8 mouse cellular contexts compared by ENCODE assay signal in genomic region chr10:41518508-41518980, GRCm38 (mm10). TPM values are rescaled to one million over a fixed set of nuclear protein-coding genes. Genes with fewer than 3 reads are reported as not detected.
DNase-seq lines count a peak whose midpoint lies in the region; ATAC-seq lines count a peak whose summit lies in the region.

No protein-coding gene starts in this region.

- H3K27ac ChIP-seq in embryonic facial prominence, embryonic 11.5 days (replicated peaks; ENCODE audit: low read depth, low read length): peak overlapping the region; percentile 92
- peak overlapping the region; percentile 96 for H3K27ac ChIP-seq in heart, embryonic 11.5 days (ENCODE audit: low read depth, low read length)
- H3K27ac ChIP-seq in kidney, embryonic 14.5 days (ENCODE audit: low read depth, low read length): peak overlapping the region; percentile 94
- peak overlapping the region; percentile 98 for H3K27ac ChIP-seq in limb, embryonic 15.5 days
- peak overlapping the region; percentile 100 for H3K27ac ChIP-seq in midbrain, embryonic 16.5 days (ENCODE audit: low read length)

- peak overlapping the region; percentile 64 for H3K4me2 ChIP-seq in embryonic facial prominence, embryonic 11.5 days (ENCODE audit: low read depth, low read length)
- H3K4me2 ChIP-seq in heart, embryonic 11.5 days: peak overlapping the region; percentile 91
- H3K4me2 ChIP-seq in kidney, embryonic 14.5 days (replicated peaks; ENCODE audit: low read depth, low read length): peak overlapping the region; percentile 73
- peak overlapping the region; percentile 85 for H3K4me2 ChIP-seq in limb, embryonic 15.5 days
- peak overlapping the region; percentile 78 for H3K4me2 ChIP-seq in midbrain, embryonic 16.5 days (ENCODE audit: low read length)

- ATAC-seq in embryonic facial prominence, embryonic 11.5 days (replicated peaks; ENCODE audit: insufficient number of reproducible peaks, low FRiP score, low TSS enrichment, low read depth): peak; percentile 73
- ATAC-seq in heart, embryonic 11.5 days (replicated peaks; ENCODE audit: insufficient number of reproducible peaks, low FRiP score, low TSS enrichment): peak; percentile 60
- peak; percentile 62 for ATAC-seq in kidney, embryonic 14.5 days (ENCODE audit: low FRiP score, low TSS enrichment)
- peak; percentile 71 for ATAC-seq in limb, embryonic 15.5 days (ENCODE audit: insufficient number of reproducible peaks, low FRiP score, low TSS enrichment, low read depth)
- peak; percentile 76 for ATAC-seq in midbrain, embryonic 16.5 days

- peak overlapping the region; percentile 92 for H3K9ac ChIP-seq in embryonic facial prominence, embryonic 11.5 days (replicated peaks; ENCODE audit: low read length)
- H3K9ac ChIP-seq in heart, embryonic 11.5 days (ENCODE audit: low read depth, low read length): peak overlapping the region; percentile 89
- H3K9ac ChIP-seq in kidney, embryonic 14.5 days (ENCODE audit: low read depth, low read length): peak overlapping the region; percentile 92
- peak overlapping the region; percentile 92 for H3K9ac ChIP-seq in limb, embryonic 15.5 days
- peak overlapping the region; percentile 89 for H3K9ac ChIP-seq in midbrain, embryonic 16.5 days (ENCODE audit: low read depth, low read length)

- DNase-seq in A20 (ENCODE audit: low read depth, low spot score): peak; percentile 97
- DNase-seq in adrenal gland, adult 2 months: peak; percentile 87
- DNase-seq in embryonic facial prominence, embryonic 11.5 days (ENCODE audit: low spot score): peak; percentile 78
- peak; percentile 91 for DNase-seq in splenic B cell, adult 2 months (ENCODE audit: low read depth, low spot score)

- H3K9me3 ChIP-seq in embryonic facial prominence, embryonic 11.5 days (replicated peaks; ENCODE audit: control insufficient read depth, low read length): no peaks in the 10 kb centered on the region
- H3K9me3 ChIP-seq in heart, embryonic 11.5 days (replicated peaks; ENCODE audit: control insufficient read depth, low read length): no peaks in the 10 kb centered on the region
- H3K9me3 ChIP-seq in kidney, embryonic 14.5 days (ENCODE audit: control insufficient read depth, low read length): no peaks in the 10 kb centered on the region
- no peaks in the 10 kb centered on the region for H3K9me3 ChIP-seq in limb, embryonic 15.5 days
- no peaks in the 10 kb centered on the region for H3K9me3 ChIP-seq in midbrain, embryonic 16.5 days (replicated peaks; ENCODE audit: control insufficient read depth, low read length, poor library complexity, severe bottlenecking)

- H3K4me1 ChIP-seq in embryonic facial prominence, embryonic 11.5 days (ENCODE audit: control insufficient read depth, insufficient read depth, low read length): no peaks in the 10 kb centered on the region; the same call in 1 of the 2 replicates
- H3K4me1 ChIP-seq in heart, embryonic 11.5 days (ENCODE audit: control insufficient read depth, insufficient read depth, low read length): peaks cover 15% of the 10 kb centered on the region
- peaks cover 16% of the 10 kb centered on the region for H3K4me1 ChIP-seq in kidney, embryonic 14.5 days (ENCODE audit: control insufficient read depth, insufficient read depth, low read length)
- H3K4me1 ChIP-seq in limb, embryonic 15.5 days: peaks cover 18% of the 10 kb centered on the region; the same call in 1 of the 2 replicates
- H3K4me1 ChIP-seq in midbrain, embryonic 16.5 days (ENCODE audit: control insufficient read depth, insufficient read depth, low read length): peaks cover 20% of the 10 kb centered on the region

- H3K36me3 ChIP-seq in embryonic facial prominence, embryonic 11.5 days (replicated peaks; ENCODE audit: control insufficient read depth, insufficient read depth, low read depth, low read length): no peaks in the 10 kb centered on the region
- no peaks in the 10 kb centered on the region for H3K36me3 ChIP-seq in heart, embryonic 11.5 days (ENCODE audit: control insufficient read depth, insufficient read depth, low read length)
- H3K36me3 ChIP-seq in kidney, embryonic 14.5 days (ENCODE audit: control insufficient read depth, insufficient read depth, low read length): peaks cover 6% of the 10 kb centered on the region; the same call in 1 of the 2 replicates
- H3K36me3 ChIP-seq in limb, embryonic 15.5 days: peaks cover 5% of the 10 kb centered on the region; the same call in 1 of the 2 replicates
- no peaks in the 10 kb centered on the region for H3K36me3 ChIP-seq in midbrain, embryonic 16.5 days (ENCODE audit: control insufficient read depth, insufficient read depth, low read length)
- peaks cover 2% of the 10 kb centered on the region; the same call in 1 of the 2 replicates for H3K36me3 ChIP-seq in splenic B cell, adult 2 months (ENCODE audit: control insufficient read depth, insufficient read depth, low read length, poor library complexity, severe bottlenecking)

- H3K4me3 ChIP-seq in embryonic facial prominence, embryonic 11.5 days (ENCODE audit: low read depth, low read length): peak overlapping the region; percentile 95
- H3K4me3 ChIP-seq in heart, embryonic 11.5 days (ENCODE audit: low read depth, low read length): peak overlapping the region; percentile 77
- H3K4me3 ChIP-seq in kidney, embryonic 14.5 days (ENCODE audit: low read length): peak overlapping the region; percentile 74
- H3K4me3 ChIP-seq in limb, embryonic 15.5 days: peak overlapping the region; percentile 91
- peak overlapping the region; percentile 91 for H3K4me3 ChIP-seq in midbrain, embryonic 16.5 days (ENCODE audit: low read depth, low read length)

- no peaks in the 10 kb centered on the region for H3K27me3 ChIP-seq in embryonic facial prominence, embryonic 11.5 days (ENCODE audit: control insufficient read depth, insufficient read depth, low read length)
- no peaks in the 10 kb centered on the region for H3K27me3 ChIP-seq in heart, embryonic 11.5 days (ENCODE audit: control insufficient read depth, insufficient read depth, low read length)
- H3K27me3 ChIP-seq in kidney, embryonic 14.5 days (ENCODE audit: control insufficient read depth, insufficient read depth, low read length): no peaks in the 10 kb centered on the region
- no peaks in the 10 kb centered on the region for H3K27me3 ChIP-seq in limb, embryonic 15.5 days
- no peaks in the 10 kb centered on the region for H3K27me3 ChIP-seq in midbrain, embryonic 16.5 days (ENCODE audit: control insufficient read depth, insufficient read depth, low read depth, low read length)
- no peaks in the 10 kb centered on the region for H3K27me3 ChIP-seq in splenic B cell, adult 2 months (ENCODE audit: control insufficient read depth, insufficient read depth, low read length, poor library complexity, severe bottlenecking)

- WGBS in embryonic facial prominence, embryonic 11.5 days: under 1% methylated on average over 23 of the region's 23 CpGs
- under 1% methylated on average over 23 of the region's 23 CpGs for WGBS in heart, embryonic 11.5 days (ENCODE audit: insufficient replicate concordance)
- WGBS in kidney, embryonic 14.5 days: under 1% methylated on average over 23 of the region's 23 CpGs
- under 1% methylated on average over 23 of the region's 23 CpGs for WGBS in limb, embryonic 15.5 days
- under 1% methylated on average over 23 of the region's 23 CpGs for WGBS in midbrain, embryonic 16.5 days

RNA-seq across cellular contexts. Expression of gene Cd164, which starts 0.7 kb away (rescaled TPM):
- 100 to 1,000 TPM; 205 to 282 TPM for total RNA-seq in adrenal gland, adult 2 months (2021)
- 124 and 127 TPM in 2 replicates for polyA plus RNA-seq in adrenal gland, adult 2 months (2012; rRNA removed)
- 199 and 211 TPM in 2 replicates for polyA plus RNA-seq in embryonic facial prominence, embryonic 11.5 days (2014; fragmentation: Nextera tagmentation; extraction: Ambion mirVana)
- 187 and 204 TPM in 2 replicates for polyA plus RNA-seq in heart, embryonic 11.5 days (2014; fragmentation: Nextera tagmentation; extraction: Ambion mirVana)
- polyA plus RNA-seq in kidney, embryonic 14.5 days (2014; fragmentation: Nextera tagmentation; extraction: Ambion mirVana): 134 and 221 TPM in 2 replicates
- 180 and 186 TPM in 2 replicates for polyA plus RNA-seq in limb, embryonic 15.5 days (2015; fragmentation: Nextera tagmentation; extraction: Ambion mirVana)
- 44.7 and 48.8 TPM in 2 replicates for polyA plus RNA-seq in midbrain, embryonic 16.5 days (2015; fragmentation: Nextera tagmentation; extraction: Ambion mirVana)

RNA-seq across cellular contexts. Expression of gene Ppil6, which starts 28.3 kb away (rescaled TPM):
- under 1 TPM; 0.46 to 0.73 TPM for total RNA-seq in adrenal gland, adult 2 months (2021)
- polyA plus RNA-seq in adrenal gland, adult 2 months (2012; rRNA removed): 0.55 and 0.62 TPM in 2 replicates
- 0.32 and 0.86 TPM in 2 replicates for polyA plus RNA-seq in embryonic facial prominence, embryonic 11.5 days (2014; fragmentation: Nextera tagmentation; extraction: Ambion mirVana)
- 0.75 and 1.4 TPM in 2 replicates for polyA plus RNA-seq in heart, embryonic 11.5 days (2014; fragmentation: Nextera tagmentation; extraction: Ambion mirVana)
- polyA plus RNA-seq in kidney, embryonic 14.5 days (2014; fragmentation: Nextera tagmentation; extraction: Ambion mirVana): 1.2 and 3.1 TPM in 2 replicates
- 0.18 and 0.82 TPM in 2 replicates for polyA plus RNA-seq in limb, embryonic 15.5 days (2015; fragmentation: Nextera tagmentation; extraction: Ambion mirVana)
- polyA plus RNA-seq in midbrain, embryonic 16.5 days (2015; fragmentation: Nextera tagmentation; extraction: Ambion mirVana): 4.0 and 4.1 TPM in 2 replicates

RNA-seq across cellular contexts. Expression of gene Smpd2, which starts 28.4 kb away (rescaled TPM):
- 10 to 100 TPM; 20.2 to 29.4 TPM for total RNA-seq in adrenal gland, adult 2 months (2021)
- 49.1 and 66.3 TPM in 2 replicates for polyA plus RNA-seq in adrenal gland, adult 2 months (2012; rRNA removed)
- 51.4 and 58.5 TPM in 2 replicates for polyA plus RNA-seq in embryonic facial prominence, embryonic 11.5 days (2014; fragmentation: Nextera tagmentation; extraction: Ambion mirVana)
- 46.7 and 46.8 TPM in 2 replicates for polyA plus RNA-seq in heart, embryonic 11.5 days (2014; fragmentation: Nextera tagmentation; extraction: Ambion mirVana)
- 53.8 and 59.2 TPM in 2 replicates for polyA plus RNA-seq in kidney, embryonic 14.5 days (2014; fragmentation: Nextera tagmentation; extraction: Ambion mirVana)
- polyA plus RNA-seq in limb, embryonic 15.5 days (2015; fragmentation: Nextera tagmentation; extraction: Ambion mirVana): 51.4 and 56.2 TPM in 2 replicates
- polyA plus RNA-seq in midbrain, embryonic 16.5 days (2015; fragmentation: Nextera tagmentation; extraction: Ambion mirVana): 36.5 and 44.1 TPM in 2 replicates

RNA-seq across cellular contexts. Expression of gene Mical1, which starts 42.4 kb away (rescaled TPM):
- 10 to 100 TPM in 1 of 2 experiments, 1 to 10 TPM in 1; 6.2 to 11.1 TPM for total RNA-seq in adrenal gland, adult 2 months (2021)
- polyA plus RNA-seq in adrenal gland, adult 2 months (2012; rRNA removed): 10.4 and 13.3 TPM in 2 replicates
- polyA plus RNA-seq in embryonic facial prominence, embryonic 11.5 days (2014; fragmentation: Nextera tagmentation; extraction: Ambion mirVana): 29.2 and 30.4 TPM in 2 replicates
- polyA plus RNA-seq in heart, embryonic 11.5 days (2014; fragmentation: Nextera tagmentation; extraction: Ambion mirVana): 31.1 and 33.9 TPM in 2 replicates
- 22.8 and 33.6 TPM in 2 replicates for polyA plus RNA-seq in kidney, embryonic 14.5 days (2014; fragmentation: Nextera tagmentation; extraction: Ambion mirVana)
- polyA plus RNA-seq in limb, embryonic 15.5 days (2015; fragmentation: Nextera tagmentation; extraction: Ambion mirVana): 36.0 and 40.8 TPM in 2 replicates
- 23.2 and 24.6 TPM in 2 replicates for polyA plus RNA-seq in midbrain, embryonic 16.5 days (2015; fragmentation: Nextera tagmentation; extraction: Ambion mirVana)

Comparison
In these comparisons a context has a peak if more than half of its experiments do, and no peak if none do; other contexts are left out.
1. Peak in every context shown above with its lines: DNase-seq, ATAC-seq, H3K4me3 ChIP-seq and H3K27ac ChIP-seq.